Mouse (Mus musculus) bone marrow, adult 2 months (tissue): ENCODE data around the gene Efcab1.

Experiments
- CTCF ChIP-seq: fragments of 200-500 bp; IDR thresholded peaks from 2 replicates; pipeline ENCODE4 v1.5.1; 2011; ENCODE audit warnings: low read length, control low read depth; ENCODE audit not compliant: control insufficient read depth, insufficient read depth
- POLR2A ChIP-seq: fragments of 200-500 bp; IDR thresholded peaks from 2 replicates; pipeline ENCODE4 v1.6.1; 2011; ENCODE audit warnings: low read depth, mild to moderate bottlenecking, control low read depth, low read length, borderline replicate concordance; ENCODE audit not compliant: control insufficient read depth

- TF ChIP-seq POLR2A (no peak), CTCF (no peak)
Measured at GRCm38 (mm10) chr16:15014724-15015123, 108.3 kb downstream of the Efcab1 start.
